Mouse (Mus musculus) intestine, postnatal 0 days (tissue): Measurements from ENCODE around the gene Rasgef1c. TPM values are rescaled to one million over a fixed set of nuclear protein-coding genes. Genes with fewer than 3 reads are reported as not detected.

Source experiments
- ATAC-seq: fragments of 200-750 bp; cut with Nextera tagmentation; 2 replicates; pipeline ENCODE4 v1.8.0; 2017; ENCODE audit warnings: mild to moderate bottlenecking, moderate TSS enrichment, moderate library complexity
- H3K27ac ChIP-seq: fragments of 300-500 bp; sonication (generic); 2 replicates; pipeline ENCODE4 v1.5.1; 2014; ENCODE audit warnings: mild to moderate bottlenecking, low read depth, low read length, moderate library complexity
- H3K27me3 ChIP-seq: fragments of 300-500 bp; sonication (generic); replicated peaks from 2 replicates; pipeline ENCODE4 v1.6.1; 2014; ENCODE audit warnings: low read length, mixed read lengths; ENCODE audit not compliant: control insufficient read depth, insufficient read depth
- H3K36me3 ChIP-seq: fragments of 300-500 bp; sonication (generic); 2 replicates; pipeline ENCODE4 v1.6.1; 2014; ENCODE audit warnings: mild to moderate bottlenecking, moderate library complexity; ENCODE audit not compliant: control insufficient read depth, insufficient read depth
- H3K4me1 ChIP-seq: fragments of 300-500 bp; sonication (generic); replicated peaks from 2 replicates; pipeline ENCODE4 v1.6.1; 2014; ENCODE audit warnings: antibody characterized with exemption, low read length, mixed read lengths; ENCODE audit not compliant: control insufficient read depth, insufficient read depth
- H3K4me2 ChIP-seq: fragments of 300-500 bp; sonication (generic); replicated peaks from 2 replicates; pipeline ENCODE4 v1.6.1; 2014; ENCODE audit warnings: low read depth, mild to moderate bottlenecking, moderate library complexity
- H3K4me3 ChIP-seq: fragments of 300-500 bp; sonication (generic); 2 replicates; pipeline ENCODE4 v1.5.1; 2014; ENCODE audit warnings: low read depth, low read length
- H3K9ac ChIP-seq: fragments of 300-500 bp; sonication (generic); 2 replicates; pipeline ENCODE4 v1.6.1; 2014; ENCODE audit warnings: mild to moderate bottlenecking, low read depth, low read length
- H3K9me3 ChIP-seq: fragments of 300-500 bp; sonication (generic); 2 replicates; pipeline ENCODE4 v1.6.1; 2016; ENCODE audit warnings: mixed run types; ENCODE audit not compliant: control insufficient read depth
- CTCF ChIP-seq: sonication (generic); IDR thresholded peaks from 2 replicates; pipeline ENCODE4 v1.5.1; 2016; ENCODE audit warnings: low read depth, mild to moderate bottlenecking, control low read depth, antibody characterized with exemption, moderate library complexity
- WGBS: fragments of 180-500 bp; shearing (Covaris S2); extraction: QIAGEN DNeasy Blood & Tissue Kit; methylation state at CpG from one replicate; pipeline ENCODE4 v1.1.7; 2014; 5-methylcytosine and 5-hydroxymethylcytosine counted together
- polyA plus RNA-seq: library from polyadenylated mRNA; unstranded; fragments of >200 nt; fragmentation: Nextera tagmentation; extraction: Ambion mirVana; gene quantifications from 2 replicates; pipeline ENCODE4 v1.2.1, GENCODE M21; 2015

Rasgef1c gene
- polyA plus RNA-seq, 1 experiment from 2014 or later: 0.44 TPM

GRCm38 (mm10) chr11:49997321-49997720, 95.7 kb downstream of the Rasgef1c start:
- ATAC-seq: no peak
- 62% methylated on average over 5 of the region's 5 CpGs for WGBS
- H3K9me3 ChIP-seq: no peaks in the 10 kb centered on the region

GRCm38 (mm10) chr11:50002853-50003252, 101.2 kb downstream of the Rasgef1c start:
- H3K9ac ChIP-seq: no peak overlapping the region
- H3K9me3 ChIP-seq: no peaks in the 10 kb centered on the region
- 68% methylated on average over 4 of the region's 4 CpGs for WGBS
- no peak overlapping the region for H3K4me2 ChIP-seq
- no peak overlapping the region for H3K27ac ChIP-seq
- H3K36me3 ChIP-seq: no peaks in the 10 kb centered on the region
- no peaks in the 10 kb centered on the region for H3K4me1 ChIP-seq
- TF ChIP-seq CTCF: no peak
- no peak for ATAC-seq
- H3K27me3 ChIP-seq: no peaks in the 10 kb centered on the region
- H3K4me3 ChIP-seq: no peak overlapping the region

More at GRCm38 (mm10) chr11:49997321-49997720, 95.7 kb downstream of the Rasgef1c start:
- H3K27me3 ChIP-seq: no peaks in the 10 kb centered on the region
- H3K4me3 ChIP-seq: no peak overlapping the region
- no peak overlapping the region for H3K27ac ChIP-seq
- H3K4me2 ChIP-seq: no peak overlapping the region
- H3K4me1 ChIP-seq: no peaks in the 10 kb centered on the region
- no peak overlapping the region for H3K9ac ChIP-seq
- no peaks in the 10 kb centered on the region for H3K36me3 ChIP-seq
- no peak for TF ChIP-seq CTCF

- WGBS: 80% methylated on average over 10 of the region's 10 CpGs
- Histone ChIP-seq H3K4me2 (no peak overlapping the region), H3K4me1 (no peaks in the 10 kb centered on the region), H3K9me3 (no peaks in the 10 kb centered on the region), H3K27me3 (no peaks in the 10 kb centered on the region), H3K27ac (no peak overlapping the region), H3K9ac (no peak overlapping the region), H3K36me3 (no peaks in the 10 kb centered on the region), H3K4me3 (no peak overlapping the region)
- ATAC-seq: no peak
- TF ChIP-seq CTCF: no peak
Observed at GRCm38 (mm10) chr11:50007776-50008175, 106.1 kb downstream of the Rasgef1c start.

- H3K27me3 ChIP-seq: no peaks in the 10 kb centered on the region
- TF ChIP-seq CTCF: no peak
- no peaks in the 10 kb centered on the region for H3K9me3 ChIP-seq
- H3K4me3 ChIP-seq: no peak overlapping the region
- H3K27ac ChIP-seq: no peak overlapping the region
- WGBS: 59% methylated on average over 5 of the region's 5 CpGs
- no peak for ATAC-seq
- no peaks in the 10 kb centered on the region for H3K36me3 ChIP-seq
- no peaks in the 10 kb centered on the region for H3K4me1 ChIP-seq
- H3K4me2 ChIP-seq: no peak overlapping the region
- no peak overlapping the region for H3K9ac ChIP-seq
Observed at GRCm38 (mm10) chr11:50008231-50008630, 106.6 kb downstream of the Rasgef1c start.

GRCm38 (mm10) chr11:50013016-50013415, 111.4 kb downstream of the Rasgef1c start:
- no peak for TF ChIP-seq CTCF
- Histone ChIP-seq H3K27ac (no peak overlapping the region), H3K4me1 (no peaks in the 10 kb centered on the region), H3K36me3 (no peaks in the 10 kb centered on the region), H3K9ac (no peak overlapping the region), H3K27me3 (no peaks in the 10 kb centered on the region), H3K4me3 (no peak overlapping the region), H3K4me2 (no peak overlapping the region), H3K9me3 (no peaks in the 10 kb centered on the region)
- WGBS: 75% methylated on average over 5 of the region's 6 CpGs
- no peak for ATAC-seq

GRCm38 (mm10) chr11:50016503-50016902, 114.9 kb downstream of the Rasgef1c start:
- WGBS: 76% methylated on average over 5 of the region's 5 CpGs
- Histone ChIP-seq H3K9ac (no peak overlapping the region), H3K4me2 (no peak overlapping the region), H3K4me1 (no peaks in the 10 kb centered on the region), H3K9me3 (no peaks in the 10 kb centered on the region), H3K36me3 (no peaks in the 10 kb centered on the region), H3K27me3 (no peaks in the 10 kb centered on the region), H3K4me3 (no peak overlapping the region), H3K27ac (no peak overlapping the region)
- TF ChIP-seq CTCF: no peak
- no peak for ATAC-seq

GRCm38 (mm10) chr11:50017511-50017910, 115.9 kb downstream of the Rasgef1c start:
- 71% methylated on average over 7 of the region's 7 CpGs for WGBS
- TF ChIP-seq CTCF: no peak
- H3K27me3 ChIP-seq: no peaks in the 10 kb centered on the region

More at GRCm38 (mm10) chr11:50017511-50017910, 115.9 kb downstream of the Rasgef1c start:
- no peak overlapping the region for H3K4me2 ChIP-seq
- H3K9me3 ChIP-seq: no peaks in the 10 kb centered on the region
- no peaks in the 10 kb centered on the region for H3K36me3 ChIP-seq
- H3K4me3 ChIP-seq: no peak overlapping the region
- H3K27ac ChIP-seq: no peak overlapping the region
- ATAC-seq: no peak
- H3K4me1 ChIP-seq: no peaks in the 10 kb centered on the region
- no peak overlapping the region for H3K9ac ChIP-seq
